Mouse (Mus musculus) ES-Bruce4 (cell line): Measurements from ENCODE around the gene S1pr3. TPM values are rescaled to one million over a fixed set of nuclear protein-coding genes. Genes with fewer than 3 reads are reported as not detected.

Experiments used
- H3K27ac ChIP-seq: 2 replicates; pipeline ENCODE4 v1.5.1; 2012; ENCODE audit warnings: low read length, inconsistent platforms; ENCODE audit not compliant: insufficient read depth
- H3K27me3 ChIP-seq: 2 replicates; pipeline ENCODE4 v1.6.1; 2012; ENCODE audit warnings: mild to moderate bottlenecking, low read length, inconsistent platforms; ENCODE audit not compliant: control insufficient read depth, poor library complexity, insufficient read depth, severe bottlenecking
- H3K36me3 ChIP-seq: 2 replicates; pipeline ENCODE4 v1.6.1; 2012; ENCODE audit warnings: inconsistent platforms, mild to moderate bottlenecking, low read length, moderate library complexity; ENCODE audit not compliant: control insufficient read depth, poor library complexity, insufficient read depth, severe bottlenecking
- H3K4me1 ChIP-seq: one replicate; pipeline ENCODE4 v1.8.1; 2011; ENCODE audit warnings: low read length; ENCODE audit not compliant: control insufficient read depth, insufficient read depth
- H3K4me3 ChIP-seq: 2 replicates; pipeline ENCODE4 v1.5.1; 2011; ENCODE audit warnings: low read depth, mild to moderate bottlenecking, low read length
- H3K9ac ChIP-seq: 2 replicates; pipeline ENCODE4 v1.6.1; 2012; ENCODE audit warnings: low read depth, mild to moderate bottlenecking, inconsistent platforms; ENCODE audit not compliant: poor library complexity, severe bottlenecking
- H3K9me3 ChIP-seq: replicated peaks from 2 replicates; pipeline ENCODE4 v1.6.1; 2012; ENCODE audit warnings: mild to moderate bottlenecking, low read length, inconsistent platforms; ENCODE audit not compliant: control insufficient read depth, poor library complexity, insufficient read depth, severe bottlenecking
- CTCF ChIP-seq: IDR thresholded peaks from one replicate; pipeline ENCODE4 v1.8.1; 2011; ENCODE audit warnings: low read depth, low read length
- EP300 ChIP-seq: IDR thresholded peaks from 2 replicates; pipeline ENCODE4 v1.6.1; 2011; ENCODE audit warnings: low read depth, low read length; ENCODE audit not compliant: insufficient read depth
- POLR2A ChIP-seq: IDR thresholded peaks from one replicate; pipeline ENCODE4 v1.8.1; 2011; ENCODE audit warnings: low read length; ENCODE audit not compliant: insufficient read depth
- polyA plus RNA-seq: library from polyadenylated mRNA; stranded (reverse); fragments of >200 nt; gene quantifications from 2 replicates; pipeline ENCODE4 v1.2.4, GENCODE M21; 2011; ENCODE audit warnings: low read depth; ENCODE audit not compliant: missing spikeins, insufficient read depth, insufficient read length

The S1pr3 gene
- polyA plus RNA-seq, 1 experiment: 0.97 TPM

GRCm38 (mm10) chr13:51437105-51438085, 29.0 kb downstream of the S1pr3 start:
- H3K4me3 ChIP-seq: no peak overlapping the region
- TF ChIP-seq CTCF: no peak
- no peak for TF ChIP-seq POLR2A
- no peak for TF ChIP-seq EP300
- no peak overlapping the region for H3K27ac ChIP-seq
- no peaks in the 10 kb centered on the region for H3K4me1 ChIP-seq
- peaks cover 5% of the 10 kb centered on the region for H3K9me3 ChIP-seq
- no peaks in the 10 kb centered on the region for H3K36me3 ChIP-seq
- H3K27me3 ChIP-seq: no peaks in the 10 kb centered on the region
- no peak overlapping the region for H3K9ac ChIP-seq

- no peaks in the 10 kb centered on the region for H3K4me1 ChIP-seq
- H3K9ac ChIP-seq: no peak overlapping the region
- peaks cover 5% of the 10 kb centered on the region for H3K9me3 ChIP-seq
- H3K27ac ChIP-seq: no peak overlapping the region
- no peaks in the 10 kb centered on the region; the same call in 1 of the 2 replicates for H3K27me3 ChIP-seq
- TF ChIP-seq EP300 (no peak), POLR2A (no peak), CTCF (no peak)
- H3K36me3 ChIP-seq: no peaks in the 10 kb centered on the region
- H3K4me3 ChIP-seq: no peak overlapping the region
Observed at GRCm38 (mm10) chr13:51442922-51443321, 34.5 kb downstream of the S1pr3 start.

GRCm38 (mm10) chr13:51446550-51446949, 38.1 kb downstream of the S1pr3 start:
- no peak overlapping the region for H3K4me3 ChIP-seq
- peaks cover 1% of the 10 kb centered on the region for H3K27me3 ChIP-seq
- H3K4me1 ChIP-seq: no peaks in the 10 kb centered on the region
- no peaks in the 10 kb centered on the region for H3K36me3 ChIP-seq
- TF ChIP-seq CTCF: no peak
- TF ChIP-seq EP300: no peak
- TF ChIP-seq POLR2A: no peak
- H3K9ac ChIP-seq: no peak overlapping the region
- H3K9me3 ChIP-seq: no peaks in the 10 kb centered on the region
- no peak overlapping the region for H3K27ac ChIP-seq

- H3K4me3 ChIP-seq: no peak overlapping the region
- TF ChIP-seq POLR2A (no peak), CTCF (no peak), EP300 (no peak)
- no peak overlapping the region for H3K9ac ChIP-seq
- H3K4me1 ChIP-seq: no peaks in the 10 kb centered on the region
- H3K9me3 ChIP-seq: no peaks in the 10 kb centered on the region
- no peak overlapping the region for H3K27ac ChIP-seq
- no peaks in the 10 kb centered on the region for H3K27me3 ChIP-seq
- no peaks in the 10 kb centered on the region for H3K36me3 ChIP-seq
Observed at GRCm38 (mm10) chr13:51456190-51456878, 47.9 kb downstream of the S1pr3 start.

- Histone ChIP-seq H3K4me1 (no peaks in the 10 kb centered on the region), H3K9ac (no peak overlapping the region), H3K27me3 (no peaks in the 10 kb centered on the region), H3K9me3 (no peaks in the 10 kb centered on the region), H3K36me3 (no peaks in the 10 kb centered on the region), H3K27ac (no peak overlapping the region), H3K4me3 (no peak overlapping the region)
- TF ChIP-seq EP300: no peak
- no peak for TF ChIP-seq POLR2A
- no peak for TF ChIP-seq CTCF
Observed at GRCm38 (mm10) chr13:51464294-51464693, 55.9 kb downstream of the S1pr3 start.
